Mouse (Mus musculus) cerebellum, postnatal 25 days (tissue): ENCODE measurements around the gene Wdr27.
"Not testable (repeated sequence)": the region's sequence is repeated elsewhere in the genome, so short reads cannot be mapped to it uniquely, and the experiment has no call there.

Experiments used
- DNase-seq, 2 experiments: peaks; one replicate each; pipeline ENCODE4 v3.0.0; 2021; ENCODE audit warnings: mixed read lengths in 2 of 2

The Wdr27 gene

DNA sequence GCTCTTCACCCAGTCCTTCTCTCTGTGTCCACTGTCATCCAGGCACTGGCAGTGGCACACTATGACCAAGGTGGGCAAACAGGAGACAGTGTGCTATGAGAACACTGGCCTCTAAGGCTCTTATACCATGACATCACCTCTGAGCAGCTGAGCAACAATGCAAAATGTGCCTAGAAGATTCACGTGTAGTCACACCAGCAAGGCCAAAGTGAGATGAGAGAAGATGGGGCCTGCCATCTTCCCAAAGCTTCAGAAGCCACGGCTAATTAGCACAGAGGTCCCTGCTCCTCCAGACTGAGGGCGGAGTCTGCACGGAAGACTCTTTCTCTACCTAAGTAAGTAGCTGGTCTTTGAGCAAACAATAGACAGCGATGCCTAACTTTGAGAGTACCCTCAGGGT, 14.3 kb downstream of the Wdr27 start:
- no peak for DNase-seq

GRCm38 (mm10) chr17:14927644-14928218, 15.2 kb downstream of the Wdr27 start:
- DNase-seq: no peak

DNA sequence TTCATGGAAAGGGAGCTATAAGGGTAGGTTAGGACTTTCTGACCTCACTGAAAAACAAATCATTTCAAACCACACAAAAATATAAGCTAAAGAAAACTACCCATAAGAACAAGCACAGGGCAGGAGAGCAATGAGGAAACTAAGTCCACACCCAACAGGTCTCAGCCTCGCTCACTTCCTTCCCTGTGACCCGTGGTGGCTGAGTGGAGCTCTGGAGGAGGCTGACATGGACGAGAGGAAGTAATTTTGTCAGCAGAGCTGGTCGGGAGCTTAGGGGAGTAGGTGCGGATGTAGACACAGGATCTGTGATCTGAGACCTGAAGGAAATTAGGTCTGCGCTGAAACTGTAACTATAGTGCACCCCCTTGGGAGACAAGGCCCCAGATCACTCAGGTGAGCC, 21.4 kb downstream of the Wdr27 start:
- no peak for DNase-seq

DNA sequence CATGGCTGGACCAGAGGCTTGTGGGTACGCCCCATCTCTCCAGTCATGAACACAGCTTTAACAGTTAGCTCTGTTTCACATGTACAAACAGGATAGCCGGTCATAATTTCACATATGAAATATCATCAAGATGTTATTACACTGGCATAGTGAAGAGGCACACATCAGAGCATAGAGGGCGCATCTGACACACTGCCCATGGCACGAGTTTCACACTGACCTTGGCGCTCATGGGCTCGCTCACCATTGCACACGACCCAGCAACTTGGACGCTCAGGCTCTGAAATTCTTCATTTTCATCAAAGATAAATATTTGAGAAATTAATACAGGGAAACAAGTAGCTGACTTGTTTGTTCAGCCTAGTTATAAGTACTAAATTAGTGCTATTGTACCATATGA, 25.1 kb downstream of the Wdr27 start:
- DNase-seq: no peak

DNA sequence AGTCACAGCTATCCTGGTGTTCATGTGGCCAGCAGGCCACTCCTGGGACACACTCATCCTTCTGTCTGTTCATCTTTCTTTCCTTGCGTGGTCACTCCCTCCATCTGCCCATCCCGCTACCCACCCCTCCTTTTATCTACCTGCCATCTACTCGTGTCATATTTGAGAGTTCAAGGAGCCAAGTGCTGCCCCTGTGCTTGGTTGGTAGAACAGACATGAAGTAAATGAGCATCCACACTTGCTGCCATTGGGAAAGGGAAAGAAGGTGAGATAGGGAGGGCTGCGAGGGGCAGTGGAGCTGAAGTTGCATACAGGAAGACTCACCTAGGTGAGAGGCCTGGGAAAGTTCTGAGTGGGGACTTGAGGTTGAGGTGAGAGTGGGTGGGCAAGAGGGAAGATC, 28.6 kb downstream of the Wdr27 start:
- DNase-seq: no peak

GRCm38 (mm10) chr17:14912981-14913380, 30.0 kb downstream of the Wdr27 start:
- DNase-seq: no peak

DNA sequence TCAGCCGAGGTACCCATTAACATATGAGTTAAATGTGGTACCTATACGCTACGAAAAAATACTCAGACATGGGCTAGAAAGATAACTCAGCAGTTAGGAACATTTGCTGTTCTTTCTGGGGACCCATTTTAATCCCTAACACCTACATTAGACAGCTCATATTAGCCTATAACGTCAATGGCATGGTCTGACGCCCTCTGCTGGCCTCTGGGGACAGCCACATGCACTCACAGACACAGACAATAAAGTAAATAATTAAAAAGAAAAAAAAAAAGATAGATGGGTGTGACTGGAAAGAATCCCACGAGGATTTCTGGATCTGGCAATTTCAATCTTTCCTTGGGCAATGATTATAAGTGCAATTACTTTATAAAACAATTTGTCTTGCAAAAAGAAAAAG, 30.5 kb downstream of the Wdr27 start:
- no peak for DNase-seq

DNA sequence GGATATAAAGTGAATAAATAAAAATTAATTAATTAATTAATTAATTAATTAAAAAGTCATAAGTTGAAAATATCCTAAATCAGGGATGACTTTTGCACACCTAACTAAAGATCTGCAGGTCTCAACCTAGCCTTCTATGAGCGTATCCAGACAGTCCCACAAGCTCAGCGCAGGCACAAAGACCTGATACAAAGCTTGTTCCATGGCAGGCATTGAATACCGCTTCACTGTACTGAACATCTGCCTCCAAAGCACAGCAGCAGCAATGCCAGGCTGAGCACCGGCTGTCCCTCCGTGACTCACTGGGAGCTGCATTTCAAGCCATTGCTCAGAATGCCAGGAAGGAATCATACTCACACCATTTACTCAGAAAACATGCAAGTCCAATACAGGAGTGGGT, 32.2 kb downstream of the Wdr27 start:
- no peak for DNase-seq

- no peak for DNase-seq
Measured at GRCm38 (mm10) chr17:14909331-14909730, 33.6 kb downstream of the Wdr27 start.

DNA sequence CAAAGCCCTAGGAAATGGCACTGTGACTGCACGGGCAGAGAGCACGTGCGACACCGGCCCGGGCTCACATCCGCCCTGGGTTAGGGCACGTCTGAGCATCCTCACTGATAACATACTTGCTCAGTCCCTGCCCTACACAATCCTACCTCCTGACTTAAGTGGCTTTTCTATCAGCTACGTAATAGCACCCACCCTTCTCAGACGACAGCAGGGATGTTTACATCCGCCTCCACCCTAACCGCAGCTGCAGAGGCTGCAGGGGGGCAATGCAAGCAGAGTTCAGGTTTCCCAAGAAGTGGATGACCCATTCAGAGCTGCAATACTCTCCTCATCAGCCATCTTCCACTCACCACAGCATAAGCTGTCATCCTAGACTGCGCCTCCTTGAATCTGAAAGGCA, 35.8 kb downstream of the Wdr27 start:
- DNase-seq: no peak

DNA sequence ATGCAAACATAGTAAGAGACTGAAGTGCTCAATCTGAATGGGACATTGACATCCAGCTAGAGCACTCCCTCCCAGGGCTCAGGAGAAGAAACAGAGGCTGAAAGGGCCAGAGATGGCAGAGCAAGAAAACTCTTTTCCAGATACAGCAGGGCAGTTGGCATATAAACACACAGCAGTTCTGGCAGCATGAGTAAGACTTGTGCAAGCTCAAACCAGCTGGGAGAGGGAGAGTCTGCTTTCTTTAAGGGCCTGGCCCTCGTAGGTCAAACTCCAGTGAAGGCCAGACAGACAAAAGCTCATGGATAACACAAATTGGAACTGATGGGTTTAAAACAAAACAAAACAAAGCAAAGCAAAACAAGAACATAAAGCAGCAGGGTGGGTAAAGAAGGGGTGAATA, 36.3 kb downstream of the Wdr27 start:
- no peak for DNase-seq

DNA sequence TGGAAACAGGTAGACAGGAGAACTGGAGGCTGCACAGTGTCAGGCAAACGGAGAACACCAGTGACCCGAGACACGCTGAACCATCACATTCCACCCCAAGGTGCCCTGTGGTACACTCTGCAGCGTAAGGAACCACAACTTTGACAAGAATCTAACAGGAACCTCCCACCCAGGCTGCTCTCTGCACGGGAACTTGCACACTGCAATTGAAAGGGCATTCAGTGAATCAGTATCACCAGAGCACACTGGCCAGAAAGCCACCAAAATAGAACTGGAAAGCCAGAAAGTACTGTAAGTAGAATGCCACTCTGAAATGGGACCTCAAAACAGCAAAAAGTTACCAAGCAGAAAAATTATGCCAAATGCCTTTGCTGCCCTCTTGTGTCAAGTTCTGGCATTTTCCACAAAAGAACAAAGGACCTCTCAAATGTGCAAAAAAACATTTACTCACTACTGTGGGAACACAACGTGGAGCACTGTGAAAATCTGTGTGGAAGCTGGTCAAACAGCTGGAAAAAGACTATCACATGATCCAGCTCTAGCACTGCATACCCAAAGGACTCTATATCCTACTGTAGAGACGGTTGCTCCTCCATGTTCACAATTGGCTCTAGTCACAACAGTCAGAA, 38.2 kb downstream of the Wdr27 start:
- peak; percentile 63 to 78 for DNase-seq

- DNase-seq: no peak
Measured at GRCm38 (mm10) chr17:14904206-14904605, 38.8 kb downstream of the Wdr27 start.

DNA sequence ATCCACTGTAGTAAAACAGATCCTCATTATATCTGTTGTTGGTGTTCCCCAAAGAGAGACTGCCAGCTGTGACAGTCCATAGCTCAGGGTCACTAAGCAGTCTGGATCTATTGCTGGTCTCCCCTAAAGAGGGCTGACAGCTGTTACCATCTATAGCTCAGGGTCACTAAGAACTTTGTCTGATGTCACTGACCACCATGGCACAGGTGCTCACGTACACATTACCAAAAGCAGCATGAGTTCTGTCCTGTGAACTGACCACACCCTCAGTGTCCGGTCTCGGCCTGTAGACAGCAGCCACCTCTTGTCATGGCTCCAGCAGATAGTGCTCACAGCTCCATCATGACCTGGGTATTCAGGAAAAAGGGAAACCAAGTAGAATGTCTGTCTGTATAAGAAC, 39.7 kb downstream of the Wdr27 start:
- no peak for DNase-seq

DNA sequence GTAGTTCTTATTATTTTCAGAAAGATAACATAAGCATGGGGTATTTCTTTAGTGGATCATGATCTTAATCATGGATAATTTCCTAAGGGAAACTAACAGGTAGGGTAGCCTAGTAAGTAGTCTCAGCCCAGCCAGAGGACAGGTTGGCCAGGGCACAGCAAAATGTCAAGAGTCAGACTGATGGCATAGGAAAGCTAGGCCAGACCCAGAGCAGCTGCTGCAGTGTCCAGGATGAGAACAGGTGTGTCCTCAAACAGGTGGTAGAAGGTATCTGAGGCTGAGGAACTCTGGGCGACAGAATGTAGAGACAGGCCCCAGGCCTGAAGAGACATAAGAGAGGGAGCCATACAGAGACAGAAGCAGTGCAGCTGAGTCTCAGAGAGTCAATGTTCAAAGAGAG, 44.0 kb downstream of the Wdr27 start:
- no peak for DNase-seq

- DNase-seq: not testable (repeated sequence)
Measured at GRCm38 (mm10) chr17:14895058-14895457, 47.9 kb downstream of the Wdr27 start.

DNA sequence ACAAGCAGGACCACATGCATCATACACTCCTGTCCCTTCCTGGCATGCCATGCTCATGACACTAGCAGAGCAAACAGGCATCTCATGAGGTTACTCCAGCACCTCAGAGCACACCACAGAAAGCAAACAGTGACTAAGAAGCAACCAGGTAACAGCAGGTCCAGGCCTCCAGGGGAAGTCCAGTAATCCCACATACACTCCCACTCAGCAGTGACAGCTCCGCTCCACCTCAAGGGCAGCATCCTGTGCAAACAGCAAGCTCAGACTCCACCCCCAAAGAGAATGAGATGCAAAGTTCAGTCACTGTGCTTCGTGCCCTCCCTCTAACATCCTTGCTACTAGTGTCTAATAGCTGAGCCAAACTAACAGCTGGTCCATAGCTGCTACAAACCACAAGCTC, 56.0 kb downstream of the Wdr27 start:
- DNase-seq: no peak

- no peak for DNase-seq
Measured at GRCm38 (mm10) chr17:14874656-14875204, 68.2 kb downstream of the Wdr27 start.

DNA sequence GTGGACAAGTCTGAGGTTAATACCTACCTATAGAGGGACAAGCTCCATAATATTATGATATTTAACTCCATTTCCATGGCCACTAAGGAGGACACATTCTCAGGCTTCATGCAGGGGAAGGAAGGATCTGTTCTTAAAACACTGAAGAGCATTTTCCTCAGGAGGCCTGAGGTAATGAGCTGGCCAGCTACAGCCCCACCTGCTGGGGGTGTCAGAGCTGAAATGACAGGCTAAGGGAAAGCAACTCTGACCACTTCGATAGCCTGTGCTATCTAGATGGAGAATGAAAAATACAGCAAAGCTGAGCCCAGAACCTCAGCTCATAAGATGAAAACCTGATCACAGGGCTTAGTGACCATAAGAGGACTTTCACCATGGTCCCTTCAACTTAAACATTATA, 82.7 kb downstream of the Wdr27 start:
- DNase-seq: peak; percentile 21 to 46

- DNase-seq: no peak
Measured at GRCm38 (mm10) chr17:14847709-14848108, 95.2 kb downstream of the Wdr27 start.

- no peak for DNase-seq
Measured at GRCm38 (mm10) chr17:14846880-14847279, 96.1 kb downstream of the Wdr27 start.

DNA sequence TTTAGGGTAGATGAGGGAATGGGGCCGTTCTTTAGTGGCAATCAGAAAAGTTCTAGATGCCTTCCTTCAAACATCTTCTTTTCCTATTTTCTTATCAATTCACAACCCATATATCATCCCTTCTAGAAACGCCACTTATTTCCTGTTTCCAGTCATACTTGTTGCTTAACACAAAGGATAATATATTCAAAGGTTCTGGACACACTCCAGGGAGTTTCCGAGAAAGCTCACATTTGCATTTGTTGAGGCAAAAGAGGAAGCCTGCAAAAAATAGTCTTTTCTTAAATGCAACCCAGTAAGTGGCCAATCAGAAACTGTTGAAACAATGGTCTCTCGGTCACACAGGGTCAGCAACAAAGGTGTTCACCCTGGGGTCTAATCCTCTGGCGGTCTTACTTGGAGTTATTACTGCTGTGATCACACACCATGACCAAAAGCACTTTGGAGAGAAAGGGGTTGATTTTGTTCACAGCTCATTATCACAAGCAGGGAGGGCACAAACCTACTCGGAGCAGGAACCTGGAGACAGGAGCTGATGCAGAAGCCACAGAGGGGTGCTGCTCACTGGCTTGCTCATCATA, 116.2 kb downstream of the Wdr27 start:
- no peak for DNase-seq

DNA sequence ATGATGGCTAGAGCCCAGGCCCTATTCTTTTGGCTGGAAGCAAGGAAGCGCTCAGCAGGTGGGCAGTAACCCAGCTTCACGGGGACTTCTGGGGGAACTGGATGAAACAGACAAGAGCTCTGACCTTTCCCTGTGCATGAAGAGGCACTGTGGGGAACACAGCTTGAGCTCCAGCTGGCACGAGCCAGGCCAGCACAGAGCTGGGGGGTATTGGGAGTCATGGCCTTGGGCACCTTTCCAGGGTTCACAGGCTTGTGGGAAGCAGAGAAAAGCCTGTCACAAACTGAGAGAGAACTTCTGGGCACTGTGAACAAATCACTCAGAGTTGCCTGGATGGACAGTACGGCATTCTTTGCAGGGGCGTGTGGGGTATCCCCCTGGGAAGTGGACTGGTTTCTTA, 118.0 kb downstream of the Wdr27 start:
- DNase-seq: peak; percentile 14 to 32

DNA sequence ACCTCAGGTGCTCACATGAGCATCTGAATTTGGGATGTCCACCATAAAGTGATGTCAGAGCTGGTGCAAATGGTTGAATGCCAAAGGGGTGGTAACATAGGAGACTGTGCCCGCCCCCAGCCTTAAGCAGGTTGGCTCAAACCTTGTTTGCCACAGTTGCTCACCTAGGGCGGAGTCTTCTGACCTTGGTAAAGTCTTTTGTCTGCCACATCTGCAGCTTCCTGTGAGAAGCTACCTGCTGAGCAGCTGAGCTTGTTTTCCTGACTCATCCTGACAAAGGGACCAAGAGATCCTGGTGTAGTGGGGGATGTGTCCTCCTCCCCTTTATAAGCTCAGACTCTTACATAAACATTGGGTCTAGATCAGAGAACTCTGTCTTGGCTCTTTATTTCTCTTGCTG, 125.0 kb downstream of the Wdr27 start:
- no peak for DNase-seq

DNA sequence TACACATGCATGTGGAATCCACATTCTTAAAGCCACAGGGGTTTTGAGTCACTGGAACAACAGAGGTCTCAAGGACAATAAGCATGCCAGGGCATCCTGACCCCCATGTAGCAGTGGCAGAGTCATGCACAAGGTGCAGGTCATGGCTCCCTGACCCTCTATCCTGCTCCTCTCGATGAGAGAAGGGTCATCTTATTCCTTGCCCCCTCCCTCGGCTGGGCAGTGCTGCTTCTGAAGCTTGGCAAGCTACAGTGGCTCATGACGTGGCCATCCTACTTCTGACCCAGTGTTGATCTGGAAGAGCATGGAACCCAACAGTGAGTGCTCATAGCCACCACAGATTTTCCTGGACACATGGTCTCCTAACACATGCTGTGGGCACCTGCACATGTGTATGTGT, 126.9 kb downstream of the Wdr27 start:
- DNase-seq: no peak
